Mouse (Mus musculus): ENCODE results near the gene Exosc7. TPM values are rescaled to one million over a fixed set of nuclear protein-coding genes. Genes with fewer than 3 reads are reported as not detected.

The Exosc7 gene
- polyA plus RNA-seq, 1 experiment from 2014 or later: 84.2 TPM

DNA sequence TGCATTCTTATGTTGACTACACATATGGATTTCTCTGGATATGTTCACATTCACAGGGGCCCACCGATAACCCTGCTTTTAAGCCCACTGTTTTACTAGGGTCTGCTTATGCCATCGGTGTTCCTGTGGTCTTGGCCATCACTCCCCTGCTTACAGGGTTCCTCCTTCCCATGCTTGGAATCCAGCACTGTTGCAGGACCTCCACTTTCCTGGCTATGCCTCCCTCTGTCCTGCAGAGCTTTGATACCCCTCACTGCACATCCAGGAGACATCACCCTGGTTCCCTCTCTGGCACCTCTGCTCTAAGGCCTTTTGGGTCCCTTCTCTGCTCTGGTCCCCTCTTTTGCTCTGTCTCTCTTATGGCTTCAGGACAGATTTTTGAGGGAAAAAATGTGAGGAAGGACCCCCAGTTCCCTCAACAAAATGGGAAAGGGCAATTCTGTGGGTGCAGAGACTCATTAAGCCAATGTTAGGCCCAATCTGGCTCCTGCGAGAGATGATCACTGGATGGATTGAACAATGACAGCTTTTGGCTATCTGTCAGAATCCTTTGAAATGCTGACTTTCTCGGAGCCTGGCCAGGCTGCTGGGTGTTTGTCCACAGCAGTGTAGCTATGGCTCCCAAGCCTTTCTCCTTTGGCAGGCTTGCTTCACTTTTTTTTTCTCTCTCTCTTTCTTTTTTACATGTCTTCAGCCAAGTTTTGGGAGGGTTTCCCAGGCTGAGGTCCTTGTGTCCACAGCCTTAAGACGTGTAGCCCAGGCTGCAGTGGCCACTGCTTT lies 37.4 kb downstream of the Exosc7 start, which contains the start of gene Clec3b:
Clec3b (plus strand) TSS at position 706 of the 780 bp plus-strand sequence.
- H3K4me1 ChIP-seq (ENCODE audit: control insufficient read depth, insufficient read depth, low read length): no peaks in the 10 kb centered on the region
- WGBS: 72% methylated on average over 5 of the region's 5 CpGs
- no peaks in the 10 kb centered on the region for H3K27me3 ChIP-seq (replicated peaks; ENCODE audit: control insufficient read depth, insufficient read depth, low read length)
- H3K4me3 ChIP-seq (ENCODE audit: low read depth, low read length): no peak within 1 kb of the TSS
- ATAC-seq (ENCODE audit: low read depth) (no peak), DNase-seq (ENCODE audit: low spot score) (no peak)
- no peaks in the 10 kb centered on the region for H3K36me3 ChIP-seq (ENCODE audit: control insufficient read depth, insufficient read depth, low read length)
- H3K9me3 ChIP-seq (ENCODE audit: control insufficient read depth, low read length): peaks cover 5% of the 10 kb centered on the region; the same call in 1 of the 2 replicates
- H3K4me2 ChIP-seq (ENCODE audit: low read depth, low read length): no peak within 1 kb of the TSS
- H3K9ac ChIP-seq (ENCODE audit: low read depth, low read length): no peak within 1 kb of the TSS
- no peak within 1 kb of the TSS for H3K27ac ChIP-seq (replicated peaks; ENCODE audit: low read depth, low read length)

DNA sequence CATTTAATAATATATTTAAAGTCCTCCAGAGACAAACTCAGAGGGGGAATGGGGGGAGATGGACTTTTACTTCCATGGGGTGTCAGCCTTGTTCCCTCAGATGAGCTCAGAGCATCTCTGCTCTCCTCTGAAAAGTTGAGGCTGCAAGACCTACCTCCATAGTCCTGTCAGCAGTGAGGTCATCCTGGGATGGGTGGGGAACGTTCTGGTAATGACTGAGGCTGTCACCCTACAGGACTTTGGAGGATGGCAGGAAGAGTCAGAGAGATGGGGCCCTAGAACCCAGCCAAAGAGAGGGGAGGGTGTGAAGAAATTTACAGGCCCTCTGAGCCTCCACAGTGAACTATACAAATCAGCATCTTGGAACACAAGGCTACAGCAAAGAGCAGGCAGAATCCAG lies 38.5 kb downstream of the Exosc7 start:
- H3K27ac ChIP-seq (replicated peaks; ENCODE audit: low read depth, low read length): no peak overlapping the region
- ATAC-seq (ENCODE audit: low read depth) (no peak), DNase-seq (ENCODE audit: low spot score) (no peak)
- no peak overlapping the region for H3K9ac ChIP-seq (ENCODE audit: low read depth, low read length)
- WGBS: 52% methylated on average over 1 of the region's 1 CpGs
- no peaks in the 10 kb centered on the region for H3K36me3 ChIP-seq (ENCODE audit: control insufficient read depth, insufficient read depth, low read length)
- H3K4me1 ChIP-seq (ENCODE audit: control insufficient read depth, insufficient read depth, low read length): no peaks in the 10 kb centered on the region
- H3K27me3 ChIP-seq (replicated peaks; ENCODE audit: control insufficient read depth, insufficient read depth, low read length): no peaks in the 10 kb centered on the region
- H3K9me3 ChIP-seq (ENCODE audit: control insufficient read depth, low read length): no peaks in the 10 kb centered on the region
- no peak overlapping the region for H3K4me2 ChIP-seq (ENCODE audit: low read depth, low read length)
- H3K4me3 ChIP-seq (ENCODE audit: low read depth, low read length): no peak overlapping the region

DNA sequence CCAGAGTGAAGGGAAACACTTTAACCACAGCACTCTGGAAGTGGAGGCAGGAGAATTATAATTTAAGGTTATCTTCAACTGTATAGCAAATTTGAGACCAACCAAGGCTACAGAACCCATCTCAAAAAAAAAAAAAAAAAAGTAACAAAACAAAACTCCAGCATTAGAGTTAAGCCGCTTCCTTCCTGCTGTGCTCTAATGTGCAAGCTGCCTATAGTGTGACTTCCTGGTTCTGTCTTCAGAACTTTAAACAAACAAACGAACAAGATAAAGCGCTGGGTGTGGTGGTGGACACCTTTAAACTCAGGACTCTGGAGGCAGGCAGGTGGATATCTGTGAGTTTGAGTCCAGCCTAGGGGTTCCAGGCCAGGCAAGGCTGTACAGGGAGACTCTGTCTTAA lies 39.0 kb downstream of the Exosc7 start:
- Histone ChIP-seq H3K9ac (ENCODE audit: low read depth, low read length) (no peak overlapping the region), H3K4me2 (ENCODE audit: low read depth, low read length) (no peak overlapping the region), H3K27me3 (replicated peaks; ENCODE audit: control insufficient read depth, insufficient read depth, low read length) (no peaks in the 10 kb centered on the region), H3K36me3 (ENCODE audit: control insufficient read depth, insufficient read depth, low read length) (no peaks in the 10 kb centered on the region), H3K4me3 (ENCODE audit: low read depth, low read length) (no peak overlapping the region), H3K4me1 (ENCODE audit: control insufficient read depth, insufficient read depth, low read length) (no peaks in the 10 kb centered on the region; the same call in 1 of the 2 replicates), H3K27ac (replicated peaks; ENCODE audit: low read depth, low read length) (no peak overlapping the region), H3K9me3 (ENCODE audit: control insufficient read depth, low read length) (no peaks in the 10 kb centered on the region)
- ATAC-seq (ENCODE audit: low read depth) (no peak), DNase-seq (ENCODE audit: low spot score) (no peak)
- 83% methylated on average over 3 of the region's 3 CpGs for WGBS

DNA sequence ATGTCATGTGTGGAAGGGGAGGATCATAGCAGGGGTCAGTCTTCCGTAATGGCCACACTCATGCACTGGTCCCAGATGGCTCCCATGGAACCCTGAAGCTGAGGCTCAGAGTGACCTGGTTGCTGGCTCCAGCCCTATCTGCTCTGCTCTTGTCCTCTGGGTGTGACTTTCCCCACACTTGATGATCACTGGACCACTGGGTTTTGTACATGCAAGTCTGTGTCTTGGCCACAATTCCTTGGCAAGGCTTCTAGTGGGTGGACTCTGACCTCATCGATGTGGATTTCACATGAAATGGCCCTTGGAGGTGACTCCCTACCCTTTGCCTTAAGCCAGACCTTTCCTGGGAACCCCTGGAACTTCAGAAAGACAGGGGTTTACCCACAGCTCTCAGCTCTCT lies 40.1 kb downstream of the Exosc7 start:
- no peaks in the 10 kb centered on the region for H3K27me3 ChIP-seq (replicated peaks; ENCODE audit: control insufficient read depth, insufficient read depth, low read length)
- 89% methylated on average over 2 of the region's 2 CpGs for WGBS

DNA sequence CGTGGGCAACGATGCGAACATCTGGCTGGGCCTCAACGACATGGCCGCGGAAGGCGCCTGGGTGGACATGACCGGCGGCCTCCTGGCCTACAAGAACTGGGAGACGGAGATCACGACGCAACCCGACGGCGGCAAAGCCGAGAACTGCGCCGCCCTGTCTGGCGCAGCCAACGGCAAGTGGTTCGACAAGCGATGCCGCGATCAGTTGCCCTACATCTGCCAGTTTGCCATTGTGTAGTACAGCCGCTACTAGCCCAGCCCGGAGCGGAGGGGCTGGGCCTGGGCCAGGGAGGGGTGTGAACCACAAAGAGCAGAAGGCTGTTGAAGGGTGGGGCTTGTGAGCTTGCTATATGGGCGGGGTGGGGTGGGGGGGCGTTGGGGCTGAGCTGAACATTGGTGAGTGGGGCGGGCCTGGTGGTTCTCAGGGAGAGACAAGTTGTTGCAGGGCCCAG lies 43.9 kb downstream of the Exosc7 start:
- H3K27me3 ChIP-seq (replicated peaks; ENCODE audit: control insufficient read depth, insufficient read depth, low read length): no peaks in the 10 kb centered on the region
- H3K4me1 ChIP-seq (ENCODE audit: control insufficient read depth, insufficient read depth, low read length): peaks cover 7% of the 10 kb centered on the region; the same call in 1 of the 2 replicates
- H3K4me3 ChIP-seq (ENCODE audit: low read depth, low read length): peak overlapping the region; percentile 19
- DNase-seq (ENCODE audit: low spot score) (peak; percentile 71), ATAC-seq (ENCODE audit: low read depth) (peak; percentile 64)
- H3K9me3 ChIP-seq (ENCODE audit: control insufficient read depth, low read length): no peaks in the 10 kb centered on the region
- peak overlapping the region; percentile 41; the same call in 1 of the 2 replicates for H3K9ac ChIP-seq (ENCODE audit: low read depth, low read length)
- no peaks in the 10 kb centered on the region for H3K36me3 ChIP-seq (ENCODE audit: control insufficient read depth, insufficient read depth, low read length)
- WGBS: 43% methylated on average over 30 of the region's 30 CpGs
- peak overlapping the region; percentile 50 for H3K4me2 ChIP-seq (ENCODE audit: low read depth, low read length)
- no peak overlapping the region for H3K27ac ChIP-seq (replicated peaks; ENCODE audit: low read depth, low read length)

More for the DNA sequence above, 40.1 kb downstream of the Exosc7 start:
- no peak overlapping the region for H3K4me3 ChIP-seq (ENCODE audit: low read depth, low read length)
- H3K4me2 ChIP-seq (ENCODE audit: low read depth, low read length): no peak overlapping the region
- no peak for DNase-seq (ENCODE audit: low spot score)
- H3K36me3 ChIP-seq (ENCODE audit: control insufficient read depth, insufficient read depth, low read length): no peaks in the 10 kb centered on the region
- H3K4me1 ChIP-seq (ENCODE audit: control insufficient read depth, insufficient read depth, low read length): no peaks in the 10 kb centered on the region; the same call in 1 of the 2 replicates
- H3K27ac ChIP-seq (replicated peaks; ENCODE audit: low read depth, low read length): no peak overlapping the region
- no peak overlapping the region for H3K9ac ChIP-seq (ENCODE audit: low read depth, low read length)
- H3K9me3 ChIP-seq (ENCODE audit: control insufficient read depth, low read length): no peaks in the 10 kb centered on the region
- ATAC-seq (ENCODE audit: low read depth): no peak

DNA sequence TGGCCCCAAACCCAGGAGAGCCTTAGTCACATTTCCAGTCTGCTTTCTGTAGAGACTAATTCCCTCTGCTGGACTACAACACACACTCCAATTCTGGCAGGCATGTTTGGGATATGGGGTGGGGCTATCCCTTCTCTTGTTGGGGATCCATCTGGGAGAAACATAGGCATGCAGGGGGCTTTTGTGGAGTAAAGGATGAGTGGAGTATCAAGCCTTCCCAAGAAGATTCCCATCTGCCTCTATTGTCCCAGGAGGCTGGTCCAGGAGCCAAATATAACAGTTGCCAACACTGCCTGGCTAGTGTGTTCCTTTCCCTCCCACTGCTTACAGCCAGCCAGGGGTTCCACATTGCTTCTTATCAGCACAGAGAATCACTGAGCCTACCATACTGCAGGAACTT lies 44.7 kb downstream of the Exosc7 start:
- Histone ChIP-seq H3K36me3 (ENCODE audit: control insufficient read depth, insufficient read depth, low read length) (no peaks in the 10 kb centered on the region), H3K9me3 (ENCODE audit: control insufficient read depth, low read length) (no peaks in the 10 kb centered on the region), H3K4me3 (ENCODE audit: low read depth, low read length) (no peak overlapping the region), H3K4me1 (ENCODE audit: control insufficient read depth, insufficient read depth, low read length) (peaks cover 7% of the 10 kb centered on the region; the same call in 1 of the 2 replicates), H3K27me3 (replicated peaks; ENCODE audit: control insufficient read depth, insufficient read depth, low read length) (no peaks in the 10 kb centered on the region), H3K9ac (ENCODE audit: low read depth, low read length) (no peak overlapping the region), H3K4me2 (ENCODE audit: low read depth, low read length) (no peak overlapping the region), H3K27ac (replicated peaks; ENCODE audit: low read depth, low read length) (no peak overlapping the region)
- DNase-seq (ENCODE audit: low spot score): no peak
- no peak for ATAC-seq (ENCODE audit: low read depth)

DNA sequence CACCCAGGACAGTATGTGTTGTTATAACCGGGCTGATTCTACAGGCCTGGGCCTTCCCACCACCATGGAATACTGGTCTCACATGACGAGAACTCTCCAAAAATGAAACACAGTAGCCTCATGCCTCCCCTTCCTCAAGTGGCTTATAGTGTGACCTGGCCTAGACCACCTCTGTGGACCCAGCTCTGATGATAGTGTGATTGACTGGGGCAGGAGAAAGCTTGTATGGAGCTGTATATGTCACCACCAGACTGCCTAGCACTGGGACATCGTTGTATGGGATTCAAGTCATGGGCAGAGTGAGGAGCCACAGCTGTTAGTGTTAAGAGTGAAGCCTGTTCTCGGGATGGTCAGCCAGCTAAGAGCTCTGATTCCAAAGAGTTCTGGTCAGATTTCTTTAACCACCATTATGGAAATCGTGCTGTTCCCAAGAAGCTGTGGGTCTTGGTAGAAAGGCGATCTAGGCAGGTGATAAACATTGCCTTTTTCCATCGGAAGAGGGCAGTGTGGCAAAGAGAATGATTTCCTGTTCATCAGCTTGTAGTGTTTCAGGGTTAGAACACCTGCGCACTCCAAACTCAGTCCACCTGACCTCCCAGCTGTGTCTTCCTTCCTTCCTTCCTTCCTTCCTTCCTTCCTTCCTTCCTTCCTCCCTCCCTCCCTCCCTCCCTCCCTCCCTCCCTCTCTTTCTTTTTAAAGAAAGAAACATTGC lies 45.3 kb downstream of the Exosc7 start:
- 58% methylated on average over 8 of the region's 8 CpGs for WGBS
- Histone ChIP-seq H3K4me1 (ENCODE audit: control insufficient read depth, insufficient read depth, low read length) (peaks cover 7% of the 10 kb centered on the region; the same call in 1 of the 2 replicates), H3K9ac (ENCODE audit: low read depth, low read length) (no peak overlapping the region), H3K9me3 (ENCODE audit: control insufficient read depth, low read length) (no peaks in the 10 kb centered on the region), H3K4me2 (ENCODE audit: low read depth, low read length) (no peak overlapping the region), H3K27me3 (replicated peaks; ENCODE audit: control insufficient read depth, insufficient read depth, low read length) (no peaks in the 10 kb centered on the region), H3K27ac (replicated peaks; ENCODE audit: low read depth, low read length) (no peak overlapping the region), H3K36me3 (ENCODE audit: control insufficient read depth, insufficient read depth, low read length) (no peaks in the 10 kb centered on the region), H3K4me3 (ENCODE audit: low read depth, low read length) (no peak overlapping the region)
- DNase-seq (ENCODE audit: low spot score) (peak; percentile 32), ATAC-seq (ENCODE audit: low read depth) (no peak)

DNA sequence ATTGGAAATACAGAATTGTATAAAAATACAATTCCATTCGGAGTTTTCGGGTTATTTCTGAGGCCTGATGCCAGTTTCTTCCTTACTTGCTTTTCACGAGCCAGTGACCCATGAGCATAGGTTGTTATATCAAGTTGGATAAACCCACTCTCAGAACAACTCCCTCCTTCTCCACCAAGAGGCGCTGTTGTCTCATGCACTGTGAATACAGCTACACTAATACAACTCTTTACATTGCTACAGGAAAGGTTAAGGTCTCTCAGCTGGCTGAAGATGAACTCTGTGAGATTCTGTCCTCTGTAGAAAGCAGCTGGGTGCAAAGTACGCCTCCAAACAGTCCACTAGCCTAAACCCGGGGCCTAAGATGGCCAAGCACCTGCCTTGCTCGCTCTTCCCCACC lies 46.3 kb downstream of the Exosc7 start:
- Histone ChIP-seq H3K4me1 (ENCODE audit: control insufficient read depth, insufficient read depth, low read length) (peaks cover 7% of the 10 kb centered on the region; the same call in 1 of the 2 replicates), H3K9ac (ENCODE audit: low read depth, low read length) (no peak overlapping the region), H3K4me2 (ENCODE audit: low read depth, low read length) (no peak overlapping the region), H3K27ac (replicated peaks; ENCODE audit: low read depth, low read length) (no peak overlapping the region), H3K9me3 (ENCODE audit: control insufficient read depth, low read length) (no peaks in the 10 kb centered on the region), H3K27me3 (replicated peaks; ENCODE audit: control insufficient read depth, insufficient read depth, low read length) (no peaks in the 10 kb centered on the region), H3K36me3 (ENCODE audit: control insufficient read depth, insufficient read depth, low read length) (no peaks in the 10 kb centered on the region), H3K4me3 (ENCODE audit: low read depth, low read length) (no peak overlapping the region)
- DNase-seq (ENCODE audit: low spot score) (peak; percentile 73), ATAC-seq (ENCODE audit: low read depth) (peak; percentile 45; the same call in 1 of the 2 replicates)
- WGBS: 63% methylated on average over 7 of the region's 7 CpGs

Data from embryonic facial prominence, embryonic 14.5 days (tissue).